Mouse (Mus musculus): ENCODE measurements at regions not wholly inside any gene's neighbourhood (a gene's known extent, or its start where the extent isn't known, plus 50 kb on each side); places are given as distances from the start of the nearest gene placed in this dataset.

DNA sequence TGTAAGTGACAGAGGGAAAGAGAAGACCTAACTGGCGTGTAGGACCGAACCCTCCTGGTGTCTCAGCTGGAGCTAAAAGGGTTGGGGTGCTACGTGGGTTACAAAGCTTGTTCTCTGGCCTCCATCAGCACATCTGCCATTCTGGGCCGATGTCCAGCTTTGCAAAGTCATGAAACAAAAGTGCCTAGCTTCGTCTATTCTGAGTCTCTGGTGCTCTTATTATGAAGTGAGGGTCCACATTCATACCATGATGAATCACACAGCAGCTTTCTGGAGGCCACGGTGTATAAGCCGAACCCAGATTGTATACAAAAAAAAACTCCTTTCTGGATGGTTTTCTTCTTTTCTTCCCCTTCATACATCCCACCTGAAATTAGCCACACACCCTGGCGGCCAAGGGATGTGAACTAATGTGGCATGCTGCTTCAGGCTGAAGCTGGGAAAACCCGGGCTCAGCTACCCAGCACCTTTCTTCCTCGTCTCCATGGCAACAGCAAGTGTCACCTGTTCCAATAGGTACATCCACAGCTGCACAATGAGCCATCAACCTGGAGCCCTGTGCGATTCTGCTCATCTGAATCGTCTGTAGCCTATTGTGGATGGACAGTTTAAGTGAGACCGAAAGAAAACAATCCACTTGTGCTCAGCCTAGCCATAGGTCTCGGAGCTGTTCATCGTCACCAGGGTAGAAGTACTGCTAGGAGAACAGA, 89.5 kb upstream of the Cbln4 start:
- TF ChIP-seq POLR2A (IDR thresholded peaks at IDR 0.05; ENCODE audit: insufficient read depth, low read depth, low read length) = no peak
- no peak for TF ChIP-seq CTCF (IDR thresholded peaks at IDR 0.05)
- TF ChIP-seq EP300 (IDR thresholded peaks at IDR 0.05; ENCODE audit: insufficient read depth, low read depth, low read length) = no peak

Data from heart, adult 2 months (tissue).